In the genomic region with DNA sequence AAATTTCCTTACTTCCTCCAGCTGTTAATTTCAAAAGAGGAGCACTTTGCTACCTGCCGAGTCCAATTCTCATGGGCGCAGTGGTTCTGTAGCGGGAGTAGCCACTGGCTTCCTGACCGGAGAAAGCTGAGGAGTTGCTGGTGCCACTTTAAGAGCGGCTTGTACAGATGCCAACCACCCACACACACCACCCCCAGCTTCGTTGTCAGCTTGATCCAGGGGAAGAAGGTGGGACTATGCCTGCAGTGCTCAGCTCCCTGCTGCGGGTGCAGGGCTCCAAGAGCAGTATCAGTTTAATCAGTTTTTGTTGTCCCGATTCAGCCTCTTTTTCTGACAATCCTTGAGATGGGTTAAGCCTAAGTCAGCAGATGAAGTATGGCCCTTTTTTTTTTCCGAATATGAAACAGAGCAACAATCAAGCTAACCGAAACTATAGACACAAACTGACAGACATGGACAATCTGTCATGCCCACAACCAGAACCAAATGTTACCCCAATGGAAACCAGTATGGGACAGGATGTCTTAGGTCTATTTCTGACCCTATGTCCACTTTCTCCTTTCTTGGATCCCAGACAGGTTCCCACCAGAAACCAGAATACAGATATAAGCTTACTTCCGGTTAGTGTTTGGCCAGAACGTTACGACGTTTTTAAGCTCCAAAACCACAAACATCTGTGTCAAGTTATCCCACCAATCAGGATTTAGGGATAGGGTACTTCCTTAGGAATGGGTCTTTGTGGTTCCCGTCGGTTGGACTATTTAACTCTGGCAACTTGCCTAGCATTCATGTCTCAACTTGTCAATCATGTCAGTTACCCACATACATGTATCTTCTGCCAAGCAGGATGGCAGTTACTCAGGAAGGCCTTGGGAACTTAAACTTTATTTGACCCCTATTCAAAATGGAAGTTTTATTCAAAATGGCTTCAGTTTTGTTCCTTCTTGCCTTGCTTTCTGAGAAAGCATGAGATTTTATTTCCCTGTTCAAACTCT, we compare ENCODE assay signal across 8 mouse cellular contexts. TPM values are rescaled to one million over a fixed set of nuclear protein-coding genes. Genes with fewer than 3 reads are reported as not detected.
A peak's percentile ranks its signal among the peaks of the same experiment; 100 is the strongest.
DNase-seq lines count a peak whose midpoint lies in the region.
"Had no signal": no experiment of that assay in that cellular context is flagged by ENCODE, and none has a peak within 500 bp of the region (broad histone marks: within the 10 kb centered on the region; RNA-seq: fewer than 3 reads in every experiment).

No protein-coding gene starts in this region.

- DNase-seq in right cerebral cortex, adult 18-20 months: peak; percentile 82
- DNase-seq in right cerebral cortex, postnatal 4 days: no peak
- peak; percentile 25 to 42 for DNase-seq in cerebellum, postnatal 10 days
- DNase-seq in left cerebral cortex, postnatal 4 days: peak; percentile 9
- DNase-seq in thymus, postnatal 36 days: peak; percentile 35 to 47
- no peak for DNase-seq in yolk sac, embryonic 10.5 days (ENCODE audit: low spot score)
- no peak for DNase-seq in Muller cell, postnatal 12 days (ENCODE audit: inconsistent ontology term)
- DNase-seq: adrenal gland, postnatal 14 days had no signal

- intact Hi-C loops in left cerebral cortex, postnatal 4 days (cut with DNase I): no loop called here

RNA-seq across cellular contexts. Expression of gene Cd163, which starts 17.3 kb away (rescaled TPM):
- total RNA-seq in left cerebral cortex, postnatal 4 days (2021): 1 to 10 TPM; 2.2 to 2.3 TPM

Comparison
In these comparisons a context has a peak if more than half of its experiments do, and no peak if none do; other contexts are left out.
1. DNase-seq: peak in right cerebral cortex, adult 18-20 months (single experiment), cerebellum, postnatal 10 days (2 of 2), left cerebral cortex, postnatal 4 days (single experiment) and thymus, postnatal 36 days (2 of 2); none in right cerebral cortex, postnatal 4 days (single experiment), yolk sac, embryonic 10.5 days (single experiment) and Muller cell, postnatal 12 days (single experiment).